Mouse (Mus musculus) liver, adult 2 months (tissue): Measurements from ENCODE around the gene Tmem123.

Source experiments
- CTCF ChIP-seq: fragments of 200-500 bp; IDR thresholded peaks from 2 replicates; pipeline ENCODE4 v1.5.1; 2011; ENCODE audit warnings: low read depth, low read length, control low read depth
- POLR2A ChIP-seq: fragments of 200-500 bp; IDR thresholded peaks from 2 replicates; pipeline ENCODE4 v1.6.1; 2011; ENCODE audit warnings: low read length, control low read depth; ENCODE audit not compliant: insufficient read depth; ENCODE audit errors: extremely low read depth

DNA sequence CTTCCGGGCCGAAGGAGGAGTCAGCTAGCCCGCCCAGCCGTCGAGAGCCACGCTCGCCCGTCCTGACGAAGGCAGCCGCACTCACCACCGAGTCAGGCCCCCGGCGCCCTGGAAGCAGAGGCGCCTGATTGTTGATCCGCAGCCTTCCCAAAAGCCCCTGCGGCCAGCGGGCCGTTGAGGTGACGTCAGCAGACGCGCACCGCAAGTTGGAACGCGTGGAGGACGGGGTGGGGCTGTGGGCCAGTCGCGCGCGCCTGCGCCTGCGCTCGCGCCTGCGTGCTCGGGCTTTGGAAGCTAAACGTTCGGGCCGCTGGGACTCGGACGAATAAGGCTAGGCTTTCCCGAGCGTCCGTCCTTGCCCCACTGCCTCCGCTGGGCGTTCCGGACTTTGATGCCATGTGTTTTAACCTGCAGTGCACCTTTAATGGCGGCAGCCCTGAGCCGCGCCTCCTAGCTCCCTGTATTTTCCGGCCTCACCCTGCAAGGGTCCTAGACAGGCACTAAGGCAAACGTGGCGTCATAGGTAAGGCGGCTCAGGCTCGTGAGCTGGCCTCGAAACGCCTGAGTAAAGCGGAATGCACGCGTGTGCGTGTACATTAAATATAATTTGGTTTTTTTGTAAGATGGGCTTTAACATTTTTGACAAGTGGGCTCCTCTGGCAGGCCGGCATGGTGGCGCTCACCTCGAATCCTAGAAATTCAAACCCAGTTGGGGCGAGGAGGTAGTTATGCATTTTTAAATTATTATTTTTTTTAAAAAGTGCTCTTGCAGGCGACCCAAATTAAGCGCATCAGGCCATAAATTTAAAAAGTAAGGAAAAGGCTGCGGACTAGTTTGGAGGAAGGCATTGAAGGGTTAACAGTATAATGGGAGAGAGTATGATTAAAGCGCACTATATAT, 73.3 kb downstream of the Tmem123 start, which contains the start of gene Birc2:
- TF ChIP-seq CTCF: no peak
- TF ChIP-seq POLR2A: peak; percentile 76
